Mouse (Mus musculus): ENCODE measurements around the gene Disp1. TPM values are rescaled to one million over a fixed set of nuclear protein-coding genes. Genes with fewer than 3 reads are reported as not detected.
A peak's percentile ranks its signal among the peaks of the same experiment; 100 is the strongest.

Gene Disp1
- polyA plus RNA-seq, 1 experiment from 2014 or later: 19.1 TPM

DNA sequence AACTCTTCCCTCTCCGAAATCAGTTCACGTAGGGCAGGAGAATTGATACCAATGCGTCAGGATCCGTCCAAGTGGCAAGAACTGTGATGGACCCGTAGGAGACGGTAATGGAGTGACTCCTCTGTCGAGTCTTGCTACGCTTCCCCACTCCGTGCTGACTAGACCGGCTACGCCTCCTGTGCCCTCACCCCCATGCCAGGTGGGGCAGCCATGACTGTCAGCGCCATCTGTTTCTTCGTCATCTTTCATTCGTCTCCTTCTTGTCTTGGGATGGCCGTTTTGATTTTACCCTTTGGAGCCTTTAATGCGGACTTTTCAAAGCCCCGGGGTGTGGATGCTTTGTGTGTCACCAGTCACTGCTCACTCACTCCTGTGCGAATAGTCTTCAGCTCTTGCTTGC, 26.6 kb downstream of the Disp1 start:
- Histone ChIP-seq H3K4me3 (no peak overlapping the region), H3K9ac (no peak overlapping the region), H3K27me3 (no peaks in the 10 kb centered on the region), H3K36me3 (no peaks in the 10 kb centered on the region), H3K4me2 (replicated peaks) (no peak overlapping the region), H3K27ac (peak overlapping the region; percentile 57), H3K9me3 (no peaks in the 10 kb centered on the region), H3K4me1 (peaks cover 55% of the 10 kb centered on the region)
- 80% methylated on average over 18 of the region's 18 CpGs for WGBS
- no peak for ATAC-seq (ENCODE audit: insufficient number of reproducible peaks, insufficient read depth, low FRiP score, low TSS enrichment)

DNA sequence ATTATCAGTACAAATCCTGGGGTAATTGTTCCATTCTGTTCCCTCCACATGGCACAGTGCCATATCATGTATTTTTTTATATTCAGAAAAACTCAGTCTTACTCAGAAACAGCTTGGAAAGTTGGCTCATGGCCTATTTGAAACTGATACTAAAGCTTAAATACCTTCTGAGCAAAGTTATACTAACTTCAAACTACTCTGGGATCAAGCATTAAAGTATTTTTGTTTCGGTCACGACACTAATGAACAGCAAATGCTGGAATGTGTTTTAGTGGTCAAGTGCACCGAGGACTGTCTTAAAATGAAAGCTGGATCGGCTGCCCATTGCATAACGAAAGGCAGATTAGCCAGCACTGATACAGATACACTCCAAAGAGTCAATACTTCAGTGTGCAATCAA, 27.2 kb downstream of the Disp1 start:
- Histone ChIP-seq H3K36me3 (no peaks in the 10 kb centered on the region), H3K4me3 (no peak overlapping the region), H3K4me2 (replicated peaks) (no peak overlapping the region), H3K4me1 (peaks cover 61% of the 10 kb centered on the region), H3K9me3 (no peaks in the 10 kb centered on the region), H3K27me3 (no peaks in the 10 kb centered on the region), H3K9ac (no peak overlapping the region), H3K27ac (peak overlapping the region; percentile 78; the same call in 1 of the 2 replicates)
- 29% methylated on average over 5 of the region's 5 CpGs for WGBS
- ATAC-seq (ENCODE audit: insufficient number of reproducible peaks, insufficient read depth, low FRiP score, low TSS enrichment): no peak

DNA sequence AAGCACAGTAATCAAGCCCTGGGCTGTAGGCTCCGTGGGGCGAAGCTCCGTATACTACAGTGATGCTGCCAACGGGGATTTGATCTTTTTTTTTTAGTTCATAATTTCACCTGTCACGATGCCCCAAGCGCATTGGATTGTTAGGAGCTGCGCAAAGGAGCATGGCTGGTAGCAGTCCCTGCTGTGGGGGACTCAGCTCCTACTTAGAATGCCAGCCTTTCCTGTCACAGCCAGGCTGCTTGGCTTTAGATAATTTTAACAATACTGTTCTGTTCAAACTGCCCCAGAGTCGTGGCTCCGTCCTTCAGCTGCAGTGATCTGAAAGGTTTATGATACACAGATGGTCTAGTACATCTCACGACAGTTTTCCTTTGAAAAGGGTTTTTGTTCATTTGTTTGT, 29.9 kb downstream of the Disp1 start:
- peak overlapping the region; percentile 60 for H3K27ac ChIP-seq

DNA sequence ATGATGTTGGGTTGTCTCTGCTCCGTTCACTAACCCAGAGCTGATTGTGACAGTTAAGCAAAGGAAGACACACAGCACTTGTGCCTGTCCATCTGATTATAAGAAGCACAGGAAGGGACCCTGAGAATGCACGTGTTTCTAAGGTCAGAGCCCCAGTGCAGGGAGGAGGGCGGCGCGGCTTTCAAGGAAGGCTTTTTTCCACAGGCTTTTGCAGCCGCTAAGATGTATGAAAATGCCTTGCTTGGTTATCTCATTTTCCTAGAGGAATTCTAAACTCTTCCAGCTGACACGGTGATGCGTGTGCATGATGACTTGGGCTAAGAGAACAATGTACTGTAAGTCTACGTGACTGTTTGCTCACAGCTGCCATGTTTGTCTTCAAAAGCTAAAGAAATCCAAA, 30.9 kb downstream of the Disp1 start:
- H3K27ac ChIP-seq: peak overlapping the region; percentile 83
- peaks cover 74% of the 10 kb centered on the region for H3K4me1 ChIP-seq
- peak overlapping the region; percentile 18; the same call in 1 of the 2 replicates for H3K4me2 ChIP-seq (replicated peaks)

More for the DNA sequence above, 29.9 kb downstream of the Disp1 start:
- Histone ChIP-seq H3K9ac (no peak overlapping the region), H3K4me3 (no peak overlapping the region), H3K27me3 (no peaks in the 10 kb centered on the region), H3K4me1 (peaks cover 79% of the 10 kb centered on the region), H3K36me3 (no peaks in the 10 kb centered on the region), H3K9me3 (no peaks in the 10 kb centered on the region), H3K4me2 (replicated peaks) (no peak overlapping the region)
- 46% methylated on average over 10 of the region's 10 CpGs for WGBS
- ATAC-seq (ENCODE audit: insufficient number of reproducible peaks, insufficient read depth, low FRiP score, low TSS enrichment): no peak

DNA sequence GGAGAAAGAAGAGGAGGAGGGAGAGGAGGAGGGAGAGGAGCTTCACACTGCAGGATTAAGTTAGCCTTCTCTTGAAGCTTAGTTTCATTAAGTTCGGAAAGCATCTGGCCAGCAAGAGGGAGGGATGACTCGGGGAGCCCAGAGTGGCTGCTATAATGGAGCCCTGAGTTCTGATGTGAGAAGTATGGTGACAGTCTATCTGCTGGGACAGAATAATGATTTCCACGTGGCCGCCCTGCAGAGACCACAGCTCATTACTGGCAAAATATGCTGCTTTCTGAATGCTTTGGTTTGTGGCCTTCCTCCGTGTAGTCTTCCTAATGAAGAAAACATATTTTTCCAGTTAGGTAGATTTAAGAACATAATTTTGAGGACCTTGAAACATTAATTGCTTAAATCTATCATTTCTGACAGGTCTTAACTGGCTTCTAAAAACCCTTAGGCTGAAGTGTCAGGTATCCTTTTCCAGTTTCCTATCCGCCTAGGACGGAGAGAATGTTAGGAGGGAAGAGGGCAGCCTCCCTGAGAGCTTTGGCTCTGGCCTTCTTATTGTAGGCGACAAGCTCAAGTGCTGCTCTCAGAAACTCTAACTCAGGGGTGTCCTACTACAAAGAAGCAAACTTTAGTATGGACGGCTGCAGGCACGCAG, 32.2 kb downstream of the Disp1 start:
- WGBS: 11% methylated on average over 10 of the region's 10 CpGs
- H3K4me1 ChIP-seq: peaks cover 63% of the 10 kb centered on the region

More for the DNA sequence above, 30.9 kb downstream of the Disp1 start:
- no peaks in the 10 kb centered on the region for H3K9me3 ChIP-seq
- H3K36me3 ChIP-seq: no peaks in the 10 kb centered on the region
- ATAC-seq (ENCODE audit: insufficient number of reproducible peaks, insufficient read depth, low FRiP score, low TSS enrichment): no peak
- WGBS: 22% methylated on average over 9 of the region's 9 CpGs
- no peak overlapping the region for H3K4me3 ChIP-seq
- no peaks in the 10 kb centered on the region for H3K27me3 ChIP-seq
- H3K9ac ChIP-seq: no peak overlapping the region

DNA sequence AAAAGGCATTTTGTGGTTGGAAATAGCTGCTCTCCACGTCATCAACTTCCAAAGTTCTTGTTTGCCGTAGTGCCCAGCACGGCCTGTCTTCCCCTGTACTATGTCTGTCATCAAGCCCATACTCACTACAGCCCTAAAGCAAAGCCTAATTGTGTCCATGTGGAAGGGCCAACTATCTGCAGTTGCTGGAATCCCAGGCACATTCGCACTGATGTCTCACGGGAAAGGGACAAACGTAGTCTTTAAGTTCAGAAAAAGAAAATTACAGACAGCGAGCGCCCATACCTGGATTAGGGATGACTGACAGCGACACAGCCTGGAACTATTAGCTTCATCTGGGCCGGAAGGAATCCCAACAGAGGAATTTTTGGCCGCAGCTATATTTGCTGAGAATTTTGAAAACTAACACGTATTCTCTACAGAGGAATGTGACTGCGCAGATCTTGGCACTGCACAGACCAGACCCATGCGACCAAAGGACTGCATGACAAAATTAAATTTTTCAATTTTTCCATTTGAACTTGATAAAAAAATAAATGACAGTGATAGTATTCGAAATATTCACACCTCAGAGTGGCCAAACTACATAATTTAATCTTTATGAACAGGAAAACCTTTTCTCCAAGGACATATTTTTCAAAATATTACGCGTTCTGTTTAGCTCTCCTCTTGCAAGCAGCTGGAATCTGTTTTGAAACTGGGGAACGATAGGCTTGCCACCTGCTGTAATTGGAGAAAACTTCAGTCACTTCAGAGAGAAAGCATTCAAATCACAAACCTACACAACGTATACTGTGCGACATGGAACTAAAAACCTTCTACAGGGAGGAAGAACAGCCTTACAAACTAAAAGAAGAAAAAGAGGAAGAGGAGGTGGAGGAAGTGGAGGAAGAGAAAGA, 33.0 kb downstream of the Disp1 start:
- 21% methylated on average over 20 of the region's 20 CpGs for WGBS
- peaks cover 62% of the 10 kb centered on the region for H3K4me1 ChIP-seq

More for the DNA sequence above, 32.2 kb downstream of the Disp1 start:
- no peak for ATAC-seq (ENCODE audit: insufficient number of reproducible peaks, insufficient read depth, low FRiP score, low TSS enrichment)
- Histone ChIP-seq H3K27ac (peak overlapping the region; percentile 83), H3K27me3 (no peaks in the 10 kb centered on the region), H3K9ac (no peak overlapping the region), H3K4me2 (replicated peaks) (peak overlapping the region; percentile 8; the same call in 1 of the 2 replicates), H3K36me3 (no peaks in the 10 kb centered on the region), H3K4me3 (no peak overlapping the region), H3K9me3 (no peaks in the 10 kb centered on the region)

DNA sequence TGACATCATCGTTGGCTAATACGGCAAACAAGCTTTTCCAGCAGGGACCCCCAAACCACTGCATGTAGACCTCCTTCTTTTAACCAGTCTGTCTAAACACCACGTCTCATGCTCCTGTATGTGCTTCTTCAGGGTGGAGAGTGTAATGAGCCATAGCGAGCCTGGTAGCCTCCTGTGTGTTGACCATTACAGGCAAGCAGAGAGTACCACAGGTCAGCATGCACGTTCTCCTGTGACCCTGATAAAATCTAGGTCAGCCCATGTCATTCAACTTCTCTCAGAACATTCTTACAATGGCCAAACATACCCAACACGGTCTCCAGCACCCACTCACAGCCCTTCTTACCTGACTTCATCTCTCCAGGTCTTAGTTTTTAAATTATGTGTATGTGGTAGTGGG, 35.8 kb downstream of the Disp1 start:
- Histone ChIP-seq H3K4me1 (peaks cover 54% of the 10 kb centered on the region), H3K9ac (no peak overlapping the region), H3K27me3 (no peaks in the 10 kb centered on the region), H3K4me3 (no peak overlapping the region), H3K9me3 (no peaks in the 10 kb centered on the region), H3K4me2 (replicated peaks) (no peak overlapping the region), H3K36me3 (no peaks in the 10 kb centered on the region), H3K27ac (no peak overlapping the region)
- 77% methylated on average over 6 of the region's 6 CpGs for WGBS
- ATAC-seq (ENCODE audit: insufficient number of reproducible peaks, insufficient read depth, low FRiP score, low TSS enrichment): no peak

More for the DNA sequence above, 33.0 kb downstream of the Disp1 start:
- Histone ChIP-seq H3K27ac (peak overlapping the region; percentile 83), H3K4me2 (replicated peaks) (peak overlapping the region; percentile 21; the same call in 1 of the 2 replicates), H3K36me3 (no peaks in the 10 kb centered on the region), H3K4me3 (no peak overlapping the region), H3K9ac (no peak overlapping the region), H3K9me3 (no peaks in the 10 kb centered on the region), H3K27me3 (no peaks in the 10 kb centered on the region)
- ATAC-seq (ENCODE audit: insufficient number of reproducible peaks, insufficient read depth, low FRiP score, low TSS enrichment): no peak

DNA sequence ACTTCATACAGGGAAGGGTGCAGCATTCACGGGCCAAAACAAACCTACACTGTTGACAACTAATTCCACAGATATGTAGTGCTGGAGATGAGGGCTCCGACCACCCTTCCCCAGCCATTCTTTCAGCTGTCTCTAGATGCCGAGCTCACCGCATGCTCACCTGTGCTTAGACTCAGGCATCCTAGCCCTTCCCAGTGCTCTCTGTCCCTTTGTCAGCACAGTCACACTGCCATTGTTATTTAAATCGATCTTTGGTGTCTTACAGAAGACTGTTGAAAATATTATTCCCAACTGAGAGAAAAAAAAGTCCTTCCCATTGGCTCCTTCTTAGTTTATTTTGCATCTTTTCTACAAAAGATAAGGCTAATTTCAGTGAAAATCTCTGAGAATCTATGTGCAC, 36.6 kb downstream of the Disp1 start:
- no peak overlapping the region for H3K27ac ChIP-seq
- H3K4me2 ChIP-seq (replicated peaks): no peak overlapping the region
- ATAC-seq (ENCODE audit: insufficient number of reproducible peaks, insufficient read depth, low FRiP score, low TSS enrichment): no peak
- no peaks in the 10 kb centered on the region for H3K36me3 ChIP-seq
- WGBS: 81% methylated on average over 5 of the region's 5 CpGs
- no peak overlapping the region for H3K4me3 ChIP-seq
- H3K4me1 ChIP-seq: peaks cover 46% of the 10 kb centered on the region
- H3K9ac ChIP-seq: no peak overlapping the region
- H3K27me3 ChIP-seq: no peaks in the 10 kb centered on the region
- no peaks in the 10 kb centered on the region for H3K9me3 ChIP-seq

DNA sequence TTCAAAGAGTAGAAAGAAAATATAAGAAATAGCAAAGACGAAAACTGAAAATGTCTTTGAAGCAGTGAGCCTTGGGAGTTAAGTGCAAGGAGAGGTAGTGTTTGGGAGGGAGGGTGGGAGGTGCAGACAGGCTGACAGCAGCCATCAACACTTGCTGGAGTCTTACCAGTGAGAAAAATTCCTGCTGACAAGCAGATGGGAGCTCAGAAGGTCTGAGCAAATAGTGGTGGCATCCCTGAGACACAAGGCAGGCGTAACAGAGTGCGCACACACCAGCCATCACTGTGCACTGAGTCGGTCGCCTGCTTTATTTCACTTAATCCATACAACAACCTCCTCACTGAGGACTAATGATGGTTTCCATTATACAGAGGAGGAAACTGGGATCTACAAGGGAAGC, 37.8 kb downstream of the Disp1 start:
- H3K9ac ChIP-seq: no peak overlapping the region
- ATAC-seq (ENCODE audit: insufficient number of reproducible peaks, insufficient read depth, low FRiP score, low TSS enrichment): no peak
- 62% methylated on average over 5 of the region's 5 CpGs for WGBS
- H3K36me3 ChIP-seq: no peaks in the 10 kb centered on the region
- no peaks in the 10 kb centered on the region for H3K27me3 ChIP-seq
- no peak overlapping the region for H3K4me2 ChIP-seq (replicated peaks)
- 0 out of 2 replicates have a peak overlapping the region, but pooled peaks have one; percentile 12 for H3K27ac ChIP-seq
- no peaks in the 10 kb centered on the region for H3K9me3 ChIP-seq
- H3K4me3 ChIP-seq: no peak overlapping the region
- peaks cover 35% of the 10 kb centered on the region for H3K4me1 ChIP-seq

DNA sequence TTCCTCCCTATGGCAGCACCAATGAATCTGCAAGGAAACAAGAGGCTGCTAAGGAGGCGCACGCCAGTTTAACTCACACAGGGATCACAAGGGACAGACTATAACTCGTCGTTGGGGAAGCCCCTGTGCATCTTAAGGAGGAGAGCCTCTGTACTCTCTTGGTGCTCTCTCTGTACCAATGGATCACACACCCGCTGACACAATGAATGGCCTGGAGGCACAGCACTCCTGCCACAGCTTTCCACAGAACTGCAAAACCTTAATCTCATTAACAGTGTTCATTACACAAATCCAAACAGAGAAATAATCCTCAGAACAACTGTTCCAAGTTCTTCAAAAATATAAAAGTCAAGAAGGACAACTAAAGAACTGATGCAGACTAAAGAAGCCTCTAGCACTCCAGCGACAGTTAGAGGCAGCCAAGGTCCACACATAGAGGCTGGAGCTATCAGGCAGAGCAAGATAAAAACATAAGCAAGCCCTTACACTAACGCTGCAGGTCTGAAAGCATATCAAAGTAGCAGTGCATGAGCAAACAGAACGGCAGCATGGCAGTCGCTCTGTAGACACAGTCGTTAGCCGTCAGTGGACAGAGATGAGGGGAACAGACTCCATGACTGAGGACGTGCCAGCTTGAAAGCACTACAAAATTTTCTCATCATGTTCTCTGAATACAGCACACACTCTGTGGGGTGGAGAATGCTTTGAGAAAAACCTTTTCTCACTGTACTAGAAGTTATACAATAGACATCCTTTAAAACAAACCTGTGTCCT, 38.5 kb downstream of the Disp1 start:
- Histone ChIP-seq H3K9me3 (no peaks in the 10 kb centered on the region), H3K27me3 (no peaks in the 10 kb centered on the region), H3K9ac (no peak overlapping the region), H3K4me2 (replicated peaks) (no peak overlapping the region), H3K27ac (no peak overlapping the region), H3K4me1 (peaks cover 28% of the 10 kb centered on the region; the same call in 1 of the 2 replicates), H3K4me3 (no peak overlapping the region), H3K36me3 (no peaks in the 10 kb centered on the region)
- ATAC-seq (ENCODE audit: insufficient number of reproducible peaks, insufficient read depth, low FRiP score, low TSS enrichment): no peak
- WGBS: 45% methylated on average over 12 of the region's 12 CpGs

DNA sequence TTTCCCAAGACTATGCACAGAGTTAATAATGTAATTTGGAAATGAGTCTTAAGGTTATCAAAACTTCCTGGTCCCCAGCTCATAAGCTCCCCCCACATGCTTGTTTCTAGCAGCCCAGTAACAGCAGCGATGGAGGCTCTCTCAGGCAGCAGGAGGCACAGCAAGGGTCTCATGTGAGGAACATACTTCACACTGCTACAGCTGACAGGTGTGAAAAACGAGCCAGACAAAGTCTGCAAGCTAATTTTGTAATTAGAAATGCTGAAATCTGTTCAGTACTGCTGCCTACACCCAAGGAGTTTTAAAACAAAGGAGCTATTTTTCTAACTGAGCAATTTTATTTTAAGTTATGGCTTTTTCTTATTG, 40.3 kb downstream of the Disp1 start:
- ATAC-seq (ENCODE audit: insufficient number of reproducible peaks, insufficient read depth, low FRiP score, low TSS enrichment): no peak
- Histone ChIP-seq H3K9ac (no peak overlapping the region), H3K27ac (no peak overlapping the region), H3K9me3 (no peaks in the 10 kb centered on the region), H3K36me3 (no peaks in the 10 kb centered on the region), H3K4me1 (peaks cover 20% of the 10 kb centered on the region; the same call in 1 of the 2 replicates), H3K4me2 (replicated peaks) (no peak overlapping the region), H3K4me3 (no peak overlapping the region), H3K27me3 (no peaks in the 10 kb centered on the region)
- WGBS: 41% methylated on average over 2 of the region's 2 CpGs
